Mouse (Mus musculus) testis, adult 2 months (tissue): ENCODE results near the gene Ncam1.

Source experiments
- CTCF ChIP-seq: fragments of 200-500 bp; IDR thresholded peaks from 2 replicates; pipeline ENCODE4 v1.5.1; 2012; ENCODE audit warnings: low read depth, mild to moderate bottlenecking, inconsistent platforms, low read length, moderate library complexity; ENCODE audit not compliant: control insufficient read depth, insufficient read depth, insufficient replicate concordance
- POLR2A ChIP-seq: fragments of 200-500 bp; IDR thresholded peaks from 2 replicates; pipeline ENCODE4 v1.6.1; 2012; ENCODE audit warnings: low read depth, mild to moderate bottlenecking, inconsistent platforms, low read length, moderate library complexity; ENCODE audit not compliant: control insufficient read depth

- TF ChIP-seq CTCF: no peak
- TF ChIP-seq POLR2A: no peak
These were observed 43.5 kb downstream of the Ncam1 start for GRCm38 (mm10) chr9:49755214-49755613.
